Mouse (Mus musculus): Measurements from ENCODE around the gene Hsd11b2. TPM values are rescaled to one million over a fixed set of nuclear protein-coding genes. Genes with fewer than 3 reads are reported as not detected.

Gene Hsd11b2
- polyA plus RNA-seq, 1 experiment from 2014 or later = 9.7 TPM

DNA sequence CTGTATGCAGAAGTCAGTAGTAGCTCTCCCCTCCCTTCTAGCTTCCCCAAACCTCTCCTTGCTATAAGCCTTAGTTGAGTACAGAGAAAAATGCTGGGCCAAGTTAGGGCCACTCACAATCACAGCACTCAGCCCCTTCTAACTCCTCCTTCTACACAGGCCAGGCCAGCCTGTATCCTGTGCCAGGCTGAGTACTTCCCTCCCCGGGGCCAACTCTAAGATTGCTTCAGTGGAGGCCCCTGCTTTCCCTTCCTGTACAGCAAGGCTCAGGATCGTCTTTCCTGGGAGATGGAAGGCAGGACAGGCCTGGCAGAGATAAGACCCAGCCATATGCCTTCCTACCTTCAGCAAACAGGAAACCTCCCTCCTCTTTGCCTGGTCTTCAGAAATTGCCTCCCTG, 14.9 kb downstream of the Hsd11b2 start:
- Histone ChIP-seq H3K27ac (replicated peaks) (0 out of 2 replicates have a peak overlapping the region, but pooled peaks have one; percentile 13), H3K9me3 (no peaks in the 10 kb centered on the region), H3K9ac (no peak overlapping the region), H3K36me3 (peaks cover 33% of the 10 kb centered on the region), H3K27me3 (no peaks in the 10 kb centered on the region), H3K4me2 (no peak overlapping the region), H3K4me3 (no peak overlapping the region), H3K4me1 (replicated peaks) (peaks cover 6% of the 10 kb centered on the region; the same call in 1 of the 2 replicates)
- peak; percentile 50; the same call in 1 of the 2 replicates for ATAC-seq (ENCODE audit: low FRiP score, low read depth)
- 54% methylated on average over 2 of the region's 2 CpGs for WGBS

DNA sequence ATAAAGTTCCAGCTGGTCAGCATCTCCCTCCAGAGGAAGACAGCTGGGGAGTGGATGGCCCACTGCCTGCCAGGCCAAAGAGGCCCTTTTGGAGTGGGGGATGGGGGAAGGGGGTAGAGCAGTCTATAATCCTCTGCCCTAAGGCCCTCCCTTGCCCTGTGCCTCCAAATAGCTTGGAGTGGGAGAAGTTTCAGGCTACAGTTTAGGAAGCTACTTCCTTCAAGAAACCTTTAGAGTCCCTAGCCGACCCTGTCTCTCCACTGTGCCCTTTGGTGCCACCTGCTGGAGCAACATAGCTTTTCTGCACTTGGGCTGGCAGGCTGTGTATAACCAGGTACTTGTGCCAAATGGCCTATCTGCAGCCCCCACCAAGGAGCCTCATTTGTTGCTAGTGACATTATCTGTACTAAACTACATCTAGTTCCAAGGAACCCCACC, 15.4 kb downstream of the Hsd11b2 start:
- Histone ChIP-seq H3K4me1 (replicated peaks) (peaks cover 6% of the 10 kb centered on the region; the same call in 1 of the 2 replicates), H3K9me3 (no peaks in the 10 kb centered on the region), H3K36me3 (peaks cover 34% of the 10 kb centered on the region), H3K9ac (no peak overlapping the region), H3K27ac (replicated peaks) (0 out of 2 replicates have a peak overlapping the region, but pooled peaks have one; percentile 13), H3K4me3 (no peak overlapping the region), H3K27me3 (no peaks in the 10 kb centered on the region), H3K4me2 (no peak overlapping the region)
- WGBS = 5% methylated on average over 1 of the region's 1 CpGs
- peak; percentile 68; the same call in 1 of the 2 replicates for ATAC-seq (ENCODE audit: low FRiP score, low read depth)

DNA sequence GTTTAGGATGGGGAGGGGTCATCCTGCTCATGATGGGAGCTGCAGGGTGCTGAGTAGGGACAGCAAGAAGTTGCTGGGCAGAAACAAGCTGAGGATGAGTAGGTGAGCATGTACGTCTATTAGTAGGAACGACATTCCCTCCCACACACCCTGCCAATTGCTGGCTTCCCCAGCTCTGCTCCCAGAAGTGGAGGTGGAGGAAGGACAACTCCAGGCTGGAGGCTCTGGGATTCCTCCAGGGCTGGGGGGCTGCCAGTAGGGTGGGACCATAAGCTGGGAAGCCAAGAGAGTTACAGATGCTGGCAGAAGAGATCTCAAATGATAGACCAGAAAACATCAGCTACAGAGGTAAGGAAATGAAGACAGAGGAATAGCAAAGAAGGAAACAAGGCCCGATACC, 18.0 kb downstream of the Hsd11b2 start:
- Histone ChIP-seq H3K4me3 (no peak overlapping the region), H3K9ac (no peak overlapping the region), H3K27me3 (no peaks in the 10 kb centered on the region), H3K36me3 (peaks cover 38% of the 10 kb centered on the region), H3K4me1 (replicated peaks) (peaks cover 6% of the 10 kb centered on the region; the same call in 1 of the 2 replicates), H3K27ac (replicated peaks) (no peak overlapping the region), H3K4me2 (no peak overlapping the region), H3K9me3 (no peaks in the 10 kb centered on the region)
- WGBS = 93% methylated on average over 3 of the region's 3 CpGs
- ATAC-seq (ENCODE audit: low FRiP score, low read depth) = no peak

DNA sequence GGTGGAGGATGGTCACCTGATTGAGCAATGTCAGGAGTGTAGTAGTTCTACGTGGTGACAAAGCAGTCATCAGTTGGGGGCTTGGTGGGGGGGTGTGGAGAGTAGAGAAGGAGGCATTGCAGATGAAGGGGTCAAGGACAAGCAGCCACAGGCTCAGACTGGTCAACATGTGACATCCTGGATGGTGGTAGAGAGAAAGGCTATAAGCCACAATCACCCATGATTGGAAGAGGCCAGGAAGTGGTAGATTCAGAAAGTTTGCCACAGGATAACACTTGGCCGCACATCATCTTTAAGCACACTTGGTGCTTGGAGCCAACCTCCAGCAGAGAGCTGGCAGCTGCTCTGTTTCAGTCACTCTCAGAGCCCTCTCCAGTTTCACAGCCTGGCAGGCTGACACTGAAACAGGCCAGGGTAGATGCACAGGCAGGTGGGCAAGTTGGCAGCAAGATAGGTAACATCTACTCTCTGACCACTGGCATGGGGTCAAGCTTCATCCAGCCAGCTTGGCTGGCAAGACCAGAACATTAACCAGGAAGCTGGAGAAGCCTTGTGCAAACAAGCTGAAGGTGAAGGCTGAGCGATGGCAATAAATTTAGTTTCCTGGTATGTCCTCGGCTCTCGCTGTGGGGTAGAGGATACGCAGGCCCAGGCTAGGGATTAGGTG, 18.6 kb downstream of the Hsd11b2 start:
- Histone ChIP-seq H3K4me2 (no peak overlapping the region), H3K9ac (no peak overlapping the region), H3K4me3 (no peak overlapping the region), H3K27me3 (no peaks in the 10 kb centered on the region), H3K4me1 (replicated peaks) (peaks cover 6% of the 10 kb centered on the region; the same call in 1 of the 2 replicates), H3K36me3 (peaks cover 43% of the 10 kb centered on the region), H3K27ac (replicated peaks) (no peak overlapping the region), H3K9me3 (no peaks in the 10 kb centered on the region)
- 85% methylated on average over 6 of the region's 6 CpGs for WGBS
- ATAC-seq (ENCODE audit: low FRiP score, low read depth) = no peak

DNA sequence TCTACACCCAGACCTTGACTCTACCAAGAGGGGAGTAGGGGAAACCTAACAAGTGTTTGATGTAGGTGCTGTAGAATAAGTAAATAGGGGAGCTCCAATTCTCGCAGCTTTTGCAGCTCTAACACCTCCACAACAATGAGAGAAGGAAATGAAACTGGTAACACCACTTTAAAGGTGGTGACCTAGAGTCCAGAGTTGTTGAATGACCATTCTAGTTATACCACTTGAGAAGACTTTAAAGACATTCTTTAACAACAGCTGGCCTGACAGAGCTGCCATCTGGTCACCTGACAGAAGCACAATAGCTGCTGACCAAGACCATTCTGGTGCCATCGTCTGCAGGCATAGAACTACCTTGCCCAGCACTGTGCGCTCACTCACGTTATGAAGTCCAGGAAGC, 20.4 kb downstream of the Hsd11b2 start:
- no peak for ATAC-seq (ENCODE audit: low FRiP score, low read depth)
- Histone ChIP-seq H3K27me3 (no peaks in the 10 kb centered on the region), H3K9me3 (no peaks in the 10 kb centered on the region), H3K4me2 (no peak overlapping the region), H3K4me1 (replicated peaks) (no peaks in the 10 kb centered on the region), H3K27ac (replicated peaks) (no peak overlapping the region), H3K36me3 (peaks cover 43% of the 10 kb centered on the region), H3K9ac (no peak overlapping the region), H3K4me3 (no peak overlapping the region)
- WGBS = 86% methylated on average over 4 of the region's 4 CpGs

DNA sequence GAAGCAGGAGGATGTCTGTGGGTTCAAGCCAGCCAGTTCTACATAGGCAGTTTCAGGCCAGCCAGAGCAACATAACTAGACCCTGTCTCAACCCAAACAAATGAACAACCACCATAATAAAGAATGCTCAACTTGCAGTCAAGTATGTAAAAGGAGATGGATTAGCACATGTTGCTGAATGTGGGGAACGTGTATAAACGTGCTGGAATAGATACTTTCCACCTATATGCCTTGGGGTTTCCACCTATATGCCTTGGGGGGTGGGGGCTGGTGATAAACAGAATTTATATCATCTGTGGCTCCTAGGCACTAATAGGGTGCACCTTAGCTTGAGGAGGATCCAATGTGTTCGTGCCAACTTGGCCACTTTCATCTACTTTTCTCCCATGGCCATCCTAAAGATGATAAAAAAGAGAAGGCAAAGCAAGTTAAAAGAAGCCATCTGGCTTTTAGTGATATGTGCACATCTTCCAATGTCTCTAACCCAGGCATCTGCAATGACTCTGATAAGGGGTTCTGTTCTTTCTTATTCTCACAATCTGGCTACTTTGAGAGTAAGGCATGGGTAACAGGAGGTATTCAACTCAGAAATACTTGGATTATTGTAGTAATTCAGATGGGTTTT, 23.6 kb downstream of the Hsd11b2 start:
- Histone ChIP-seq H3K9me3 (no peaks in the 10 kb centered on the region), H3K4me2 (no peak overlapping the region), H3K9ac (no peak overlapping the region), H3K27me3 (no peaks in the 10 kb centered on the region), H3K27ac (replicated peaks) (no peak overlapping the region), H3K4me1 (replicated peaks) (peaks cover 16% of the 10 kb centered on the region), H3K36me3 (peaks cover 28% of the 10 kb centered on the region), H3K4me3 (no peak overlapping the region)
- WGBS = 89% methylated on average over 3 of the region's 3 CpGs
- no peak for ATAC-seq (ENCODE audit: low FRiP score, low read depth)

DNA sequence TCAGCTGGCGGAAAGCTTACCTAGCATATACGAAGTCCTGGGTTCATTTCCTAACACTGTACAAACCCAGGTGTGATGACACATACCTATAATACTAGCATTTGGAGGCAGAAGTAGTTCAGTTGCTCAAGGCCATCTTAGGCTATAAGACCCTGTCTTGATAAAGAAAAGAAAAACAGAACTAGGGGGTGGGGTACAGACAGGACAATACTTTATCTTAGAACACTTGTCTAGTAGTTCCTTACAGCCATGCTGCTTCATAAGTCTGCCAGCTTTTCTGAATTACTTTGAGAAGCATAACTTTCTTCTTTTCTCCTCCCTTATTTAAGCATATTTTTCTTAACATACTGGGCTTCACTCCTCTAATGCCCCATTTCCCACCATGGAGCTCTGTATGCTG, 24.3 kb downstream of the Hsd11b2 start:
- H3K4me3 ChIP-seq = no peak overlapping the region
- WGBS = 96% methylated on average over 2 of the region's 2 CpGs
- no peak overlapping the region for H3K4me2 ChIP-seq
- H3K36me3 ChIP-seq = peaks cover 22% of the 10 kb centered on the region
- no peaks in the 10 kb centered on the region for H3K27me3 ChIP-seq
- H3K27ac ChIP-seq (replicated peaks) = no peak overlapping the region
- H3K9me3 ChIP-seq = no peaks in the 10 kb centered on the region
- peaks cover 16% of the 10 kb centered on the region for H3K4me1 ChIP-seq (replicated peaks)
- H3K9ac ChIP-seq = no peak overlapping the region
- no peak for ATAC-seq (ENCODE audit: low FRiP score, low read depth)

DNA sequence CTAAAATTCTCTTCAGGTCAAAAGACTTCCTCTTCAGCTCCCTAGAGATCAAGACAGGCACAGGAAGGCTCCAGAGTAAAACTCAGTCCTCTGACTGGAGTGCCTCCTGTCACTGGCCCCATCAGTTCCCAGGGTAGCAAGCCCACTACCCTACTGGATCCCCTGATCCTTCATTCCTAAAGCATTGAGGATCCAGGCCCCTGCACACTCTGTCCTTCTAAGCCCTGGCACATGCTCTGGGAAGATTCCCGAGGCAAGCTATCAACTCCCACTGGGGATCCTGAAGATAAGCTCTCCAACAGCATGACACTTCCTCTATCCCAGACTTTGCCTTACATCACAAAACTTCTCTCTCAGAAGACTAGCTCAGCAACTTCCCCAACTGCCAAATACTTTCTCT, 25.1 kb downstream of the Hsd11b2 start:
- ATAC-seq (ENCODE audit: low FRiP score, low read depth) = no peak
- Histone ChIP-seq H3K4me1 (replicated peaks) (peaks cover 16% of the 10 kb centered on the region), H3K27me3 (no peaks in the 10 kb centered on the region), H3K4me2 (no peak overlapping the region), H3K27ac (replicated peaks) (0 out of 2 replicates have a peak overlapping the region, but pooled peaks have one; percentile 28), H3K9ac (no peak overlapping the region), H3K4me3 (no peak overlapping the region), H3K9me3 (no peaks in the 10 kb centered on the region), H3K36me3 (peaks cover 14% of the 10 kb centered on the region)
- WGBS = 46% methylated on average over 1 of the region's 1 CpGs

DNA sequence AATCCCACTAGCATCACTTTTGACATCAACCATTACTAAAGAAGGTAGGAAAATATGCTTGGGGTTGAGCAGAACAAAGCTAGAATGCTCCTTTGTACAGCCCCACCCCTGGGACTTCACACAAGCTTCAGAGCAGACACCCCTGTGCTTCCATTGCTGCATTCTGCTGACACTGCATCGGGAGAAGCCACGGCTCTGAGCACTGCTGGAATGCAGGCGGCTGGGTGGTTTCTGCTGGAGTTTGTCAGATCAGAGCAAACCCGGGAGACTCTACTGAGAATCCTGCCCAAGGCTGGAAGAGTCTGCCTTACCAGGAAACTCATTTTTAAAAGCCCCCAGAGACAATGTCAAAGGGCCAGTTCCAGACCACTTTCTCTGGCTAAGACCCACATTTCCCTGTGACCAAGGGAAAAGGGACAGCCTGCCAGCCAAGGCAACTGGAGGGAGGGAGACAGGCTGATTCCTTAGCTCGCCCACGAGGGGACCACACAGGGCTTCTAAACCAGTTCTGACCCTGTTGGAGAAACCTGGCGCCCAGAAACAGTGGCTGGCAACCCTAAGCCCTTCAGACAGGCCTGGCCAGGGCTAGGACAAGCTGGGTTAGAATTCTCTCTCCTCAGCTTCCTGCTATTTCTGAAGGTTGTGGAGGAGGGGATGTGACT, 26.1 kb downstream of the Hsd11b2 start:
- no peaks in the 10 kb centered on the region for H3K9me3 ChIP-seq
- H3K4me2 ChIP-seq = no peak overlapping the region
- no peak for ATAC-seq (ENCODE audit: low FRiP score, low read depth)
- 56% methylated on average over 7 of the region's 7 CpGs for WGBS
- H3K27ac ChIP-seq (replicated peaks) = peak overlapping the region; percentile 46; the same call in 1 of the 2 replicates
- H3K36me3 ChIP-seq = peaks cover 8% of the 10 kb centered on the region; the same call in 1 of the 2 replicates
- no peak overlapping the region for H3K9ac ChIP-seq
- peaks cover 16% of the 10 kb centered on the region for H3K4me1 ChIP-seq (replicated peaks)
- H3K27me3 ChIP-seq = no peaks in the 10 kb centered on the region
- no peak overlapping the region for H3K4me3 ChIP-seq

DNA sequence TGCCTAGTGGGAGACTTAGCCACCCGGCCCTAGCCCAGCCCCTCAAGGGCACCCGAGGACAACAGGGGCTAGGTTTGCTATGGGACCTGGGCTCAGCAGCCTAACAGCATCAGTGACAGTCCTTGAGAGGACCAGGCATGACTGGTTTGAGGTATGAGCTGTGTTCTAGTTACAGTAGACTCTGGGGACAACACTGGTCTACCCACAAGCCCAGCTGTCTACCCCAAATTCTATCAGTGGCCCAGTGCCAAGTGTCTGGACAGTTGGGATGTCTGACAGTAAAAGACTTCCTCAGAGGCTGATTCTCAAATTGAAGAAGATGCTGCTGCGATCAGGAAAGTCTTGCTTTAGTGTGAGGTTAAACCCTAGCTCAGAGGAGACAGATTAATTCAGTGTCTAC, 26.7 kb downstream of the Hsd11b2 start:
- Histone ChIP-seq H3K36me3 (peaks cover 8% of the 10 kb centered on the region; the same call in 1 of the 2 replicates), H3K4me2 (no peak overlapping the region), H3K4me3 (no peak overlapping the region), H3K27me3 (no peaks in the 10 kb centered on the region), H3K9ac (no peak overlapping the region), H3K4me1 (replicated peaks) (peaks cover 16% of the 10 kb centered on the region), H3K9me3 (no peaks in the 10 kb centered on the region), H3K27ac (replicated peaks) (peak overlapping the region; percentile 19; the same call in 1 of the 2 replicates)
- ATAC-seq (ENCODE audit: low FRiP score, low read depth) = no peak
- WGBS = 81% methylated on average over 3 of the region's 3 CpGs

DNA sequence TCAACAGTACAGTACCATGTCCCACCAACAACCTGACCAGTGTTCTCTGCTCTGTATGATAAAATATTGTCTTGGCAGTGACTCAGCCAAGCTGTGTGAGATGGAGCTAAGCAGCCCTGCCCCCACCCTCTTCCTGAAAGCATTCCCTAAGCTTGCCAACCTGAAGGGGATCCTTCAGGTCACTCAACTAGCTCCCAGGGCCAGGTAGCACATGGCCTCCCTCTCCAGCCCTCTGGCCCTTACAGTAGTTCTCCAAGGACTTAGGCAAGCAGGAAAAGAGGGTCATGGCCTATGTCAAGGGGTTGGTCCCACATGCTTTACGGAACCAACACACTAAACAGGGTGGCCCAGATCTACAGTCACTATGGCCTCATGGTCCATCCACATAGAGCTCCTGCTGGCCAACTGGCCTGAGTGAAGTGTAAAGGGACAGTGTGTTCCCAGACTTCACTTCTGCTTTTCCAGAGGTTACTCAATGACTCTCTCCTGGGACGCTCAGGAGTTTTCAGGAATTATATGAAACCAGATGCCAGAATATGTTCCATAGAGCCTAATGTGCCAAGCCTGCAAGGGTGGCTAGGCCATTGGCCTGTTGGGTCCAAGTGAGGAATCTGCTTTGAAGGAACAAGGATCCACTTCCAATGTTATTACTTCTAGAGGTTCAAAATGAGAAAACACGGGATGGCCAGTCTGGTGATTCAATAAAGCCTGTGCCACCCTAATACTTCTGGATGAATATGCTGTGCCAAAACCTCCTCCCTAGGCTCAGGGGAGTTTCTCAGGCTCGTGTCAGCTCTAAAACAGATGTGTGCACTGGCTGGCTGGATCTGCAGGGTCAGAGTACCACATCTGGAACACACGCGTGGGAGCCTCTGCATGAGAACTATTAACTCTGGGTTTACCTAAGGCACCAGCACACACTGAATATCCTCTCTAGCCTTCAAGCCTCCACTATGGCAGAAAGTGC, 28.1 kb downstream of the Hsd11b2 start:
- no peaks in the 10 kb centered on the region for H3K27me3 ChIP-seq
- ATAC-seq (ENCODE audit: low FRiP score, low read depth) = no peak
- 82% methylated on average over 6 of the region's 6 CpGs for WGBS

More for the DNA sequence above, 28.1 kb downstream of the Hsd11b2 start:
- Histone ChIP-seq H3K9ac (no peak overlapping the region), H3K36me3 (peaks cover 4% of the 10 kb centered on the region; the same call in 1 of the 2 replicates), H3K4me3 (no peak overlapping the region), H3K9me3 (no peaks in the 10 kb centered on the region), H3K4me2 (no peak overlapping the region), H3K27ac (replicated peaks) (no peak overlapping the region), H3K4me1 (replicated peaks) (peaks cover 16% of the 10 kb centered on the region)
